Mouse (Mus musculus): Measurements from ENCODE around the gene Caprin1.

DNA sequence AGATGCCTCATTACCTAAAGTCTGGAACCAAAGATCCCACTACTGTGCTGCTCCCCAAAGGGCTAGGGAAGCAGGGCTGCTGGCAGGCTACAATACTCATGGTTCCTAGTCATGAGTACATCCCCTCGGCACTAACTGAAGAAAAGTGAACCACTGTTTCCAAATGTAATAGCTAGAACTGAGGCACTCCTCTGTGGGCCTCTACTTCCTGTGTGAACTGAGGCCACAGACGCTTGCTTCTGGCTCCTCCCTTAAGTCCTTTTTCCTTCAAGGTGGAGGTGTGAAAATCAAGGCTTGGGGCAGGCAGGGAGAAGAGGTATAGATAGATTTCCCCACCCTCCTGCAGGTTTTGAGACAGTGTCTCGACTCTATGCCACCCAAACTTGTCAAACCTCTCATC lies 42.8 kb downstream of the Caprin1 start:
- no peak for TF ChIP-seq POLR2A (IDR thresholded peaks at IDR 0.05; ENCODE audit: insufficient read depth, low read depth, low read length)
- no peak for TF ChIP-seq CTCF (IDR thresholded peaks at IDR 0.05)
- TF ChIP-seq EP300 (IDR thresholded peaks at IDR 0.05; ENCODE audit: insufficient read depth, low read depth, low read length), result no peak

Data from heart, adult 2 months (tissue).